Mouse (Mus musculus): ENCODE measurements at regions not wholly inside any gene's neighbourhood (a gene's known extent, or its start where the extent isn't known, plus 50 kb on each side); places are given as distances from the start of the nearest gene placed in this dataset.
A peak's percentile ranks its signal among the peaks of the same experiment; 100 is the strongest.

- 86% methylated on average over 12 of the region's 12 CpGs for WGBS
- H3K27me3 ChIP-seq (ENCODE audit: insufficient read depth, low read length): no peaks in the 10 kb centered on the region
- no peak overlapping the region for H3K27ac ChIP-seq (ENCODE audit: low read length)
- no peaks in the 10 kb centered on the region for H3K9me3 ChIP-seq (ENCODE audit: low read length)
- H3K36me3 ChIP-seq (ENCODE audit: insufficient read depth, low read length): no peaks in the 10 kb centered on the region
- 0 out of 2 replicates have a peak, but pooled peaks cover 4% of the 10 kb centered on the region for H3K4me1 ChIP-seq (ENCODE audit: insufficient read depth, low read length)
- no peak overlapping the region for H3K9ac ChIP-seq (replicated peaks; ENCODE audit: low read length)
- no peak overlapping the region for H3K4me2 ChIP-seq (replicated peaks; ENCODE audit: low read depth, low read length)
- no peak for ATAC-seq (ENCODE audit: low FRiP score, low TSS enrichment)
- H3K4me3 ChIP-seq (ENCODE audit: low read length): no peak overlapping the region
Measured at GRCm38 (mm10) chr3:51120522-51120921, 103.7 kb upstream of the Noct start.

- H3K27me3 ChIP-seq (ENCODE audit: insufficient read depth, low read length): no peaks in the 10 kb centered on the region
- no peak overlapping the region for H3K9ac ChIP-seq (replicated peaks; ENCODE audit: low read length)
- no peaks in the 10 kb centered on the region for H3K36me3 ChIP-seq (ENCODE audit: insufficient read depth, low read length)
- H3K4me2 ChIP-seq (replicated peaks; ENCODE audit: low read depth, low read length): no peak overlapping the region
- WGBS: 16% methylated on average over 9 of the region's 9 CpGs
- peak; percentile 59; the same call in 1 of the 2 replicates for ATAC-seq (ENCODE audit: low FRiP score, low TSS enrichment)
- 0 out of 2 replicates have a peak, but pooled peaks cover 4% of the 10 kb centered on the region for H3K4me1 ChIP-seq (ENCODE audit: insufficient read depth, low read length)
- H3K9me3 ChIP-seq (ENCODE audit: low read length): no peaks in the 10 kb centered on the region
- no peak overlapping the region for H3K27ac ChIP-seq (ENCODE audit: low read length)
- H3K4me3 ChIP-seq (ENCODE audit: low read length): no peak overlapping the region
Measured at GRCm38 (mm10) chr3:51121703-51122540, 102.3 kb upstream of the Noct start.

- Histone ChIP-seq H3K9ac (replicated peaks; ENCODE audit: low read length) (no peak overlapping the region), H3K4me3 (ENCODE audit: low read length) (no peak overlapping the region), H3K4me2 (replicated peaks; ENCODE audit: low read depth, low read length) (no peak overlapping the region), H3K36me3 (ENCODE audit: insufficient read depth, low read length) (no peaks in the 10 kb centered on the region), H3K27ac (ENCODE audit: low read length) (no peak overlapping the region), H3K4me1 (ENCODE audit: insufficient read depth, low read length) (0 out of 2 replicates have a peak, but pooled peaks cover 4% of the 10 kb centered on the region), H3K27me3 (ENCODE audit: insufficient read depth, low read length) (no peaks in the 10 kb centered on the region), H3K9me3 (ENCODE audit: low read length) (no peaks in the 10 kb centered on the region)
- ATAC-seq (ENCODE audit: low FRiP score, low TSS enrichment): no peak
- WGBS: 96% methylated on average over 1 of the region's 1 CpGs
Measured at GRCm38 (mm10) chr3:51122541-51122935, 101.7 kb upstream of the Noct start.

- Histone ChIP-seq H3K9me3 (ENCODE audit: low read length) (no peaks in the 10 kb centered on the region), H3K27me3 (ENCODE audit: insufficient read depth, low read length) (no peaks in the 10 kb centered on the region), H3K4me1 (ENCODE audit: insufficient read depth, low read length) (no peaks in the 10 kb centered on the region), H3K36me3 (ENCODE audit: insufficient read depth, low read length) (no peaks in the 10 kb centered on the region), H3K27ac (ENCODE audit: low read length) (no peak overlapping the region), H3K9ac (replicated peaks; ENCODE audit: low read length) (no peak overlapping the region), H3K4me3 (ENCODE audit: low read length) (no peak overlapping the region), H3K4me2 (replicated peaks; ENCODE audit: low read depth, low read length) (no peak overlapping the region)
- WGBS: 73% methylated on average over 1 of the region's 1 CpGs
- ATAC-seq (ENCODE audit: low FRiP score, low TSS enrichment): no peak
Measured at GRCm38 (mm10) chr3:51127875-51128274, 96.4 kb upstream of the Noct start.

- H3K36me3 ChIP-seq (ENCODE audit: insufficient read depth, low read length): no peaks in the 10 kb centered on the region
- H3K27ac ChIP-seq (ENCODE audit: low read length): no peak overlapping the region
- 85% methylated on average over 10 of the region's 10 CpGs for WGBS
- H3K4me3 ChIP-seq (ENCODE audit: low read length): no peak overlapping the region
- no peak overlapping the region for H3K4me2 ChIP-seq (replicated peaks; ENCODE audit: low read depth, low read length)
- no peak for ATAC-seq (ENCODE audit: low FRiP score, low TSS enrichment)
- no peaks in the 10 kb centered on the region for H3K9me3 ChIP-seq (ENCODE audit: low read length)
- H3K27me3 ChIP-seq (ENCODE audit: insufficient read depth, low read length): no peaks in the 10 kb centered on the region
- H3K9ac ChIP-seq (replicated peaks; ENCODE audit: low read length): no peak overlapping the region
- H3K4me1 ChIP-seq (ENCODE audit: insufficient read depth, low read length): no peaks in the 10 kb centered on the region
Measured at GRCm38 (mm10) chr3:51128491-51129155, 95.6 kb upstream of the Noct start.

- Histone ChIP-seq H3K4me1 (ENCODE audit: insufficient read depth, low read length) (no peaks in the 10 kb centered on the region), H3K9me3 (ENCODE audit: low read length) (no peaks in the 10 kb centered on the region), H3K27ac (ENCODE audit: low read length) (no peak overlapping the region), H3K4me2 (replicated peaks; ENCODE audit: low read depth, low read length) (no peak overlapping the region), H3K27me3 (ENCODE audit: insufficient read depth, low read length) (no peaks in the 10 kb centered on the region), H3K36me3 (ENCODE audit: insufficient read depth, low read length) (no peaks in the 10 kb centered on the region), H3K4me3 (ENCODE audit: low read length) (no peak overlapping the region), H3K9ac (replicated peaks; ENCODE audit: low read length) (no peak overlapping the region)
- no peak for ATAC-seq (ENCODE audit: low FRiP score, low TSS enrichment)
- 85% methylated on average over 5 of the region's 5 CpGs for WGBS
Measured at GRCm38 (mm10) chr3:51130709-51131108, 93.5 kb upstream of the Noct start.

GRCm38 (mm10) chr3:51131341-51131740, 92.9 kb upstream of the Noct start:
- 74% methylated on average over 3 of the region's 3 CpGs for WGBS
- no peak overlapping the region for H3K4me3 ChIP-seq (ENCODE audit: low read length)
- H3K4me2 ChIP-seq (replicated peaks; ENCODE audit: low read depth, low read length): no peak overlapping the region
- H3K4me1 ChIP-seq (ENCODE audit: insufficient read depth, low read length): no peaks in the 10 kb centered on the region
- H3K9ac ChIP-seq (replicated peaks; ENCODE audit: low read length): no peak overlapping the region
- H3K36me3 ChIP-seq (ENCODE audit: insufficient read depth, low read length): no peaks in the 10 kb centered on the region
- no peaks in the 10 kb centered on the region for H3K9me3 ChIP-seq (ENCODE audit: low read length)
- ATAC-seq (ENCODE audit: low FRiP score, low TSS enrichment): no peak
- H3K27me3 ChIP-seq (ENCODE audit: insufficient read depth, low read length): no peaks in the 10 kb centered on the region
- H3K27ac ChIP-seq (ENCODE audit: low read length): no peak overlapping the region

- 84% methylated on average over 5 of the region's 5 CpGs for WGBS
- no peak for ATAC-seq (ENCODE audit: low FRiP score, low TSS enrichment)
Measured at GRCm38 (mm10) chr3:51132736-51133135, 91.5 kb upstream of the Noct start.

GRCm38 (mm10) chr3:51135581-51135980, 88.7 kb upstream of the Noct start:
- H3K36me3 ChIP-seq (ENCODE audit: insufficient read depth, low read length): no peaks in the 10 kb centered on the region
- H3K27ac ChIP-seq (ENCODE audit: low read length): no peak overlapping the region
- H3K9me3 ChIP-seq (ENCODE audit: low read length): no peaks in the 10 kb centered on the region
- H3K4me3 ChIP-seq (ENCODE audit: low read length): no peak overlapping the region
- H3K4me1 ChIP-seq (ENCODE audit: insufficient read depth, low read length): no peaks in the 10 kb centered on the region
- H3K27me3 ChIP-seq (ENCODE audit: insufficient read depth, low read length): no peaks in the 10 kb centered on the region
- 80% methylated on average over 5 of the region's 5 CpGs for WGBS
- no peak overlapping the region for H3K9ac ChIP-seq (replicated peaks; ENCODE audit: low read length)
- no peak overlapping the region for H3K4me2 ChIP-seq (replicated peaks; ENCODE audit: low read depth, low read length)
- no peak for ATAC-seq (ENCODE audit: low FRiP score, low TSS enrichment)

More at GRCm38 (mm10) chr3:51132736-51133135, 91.5 kb upstream of the Noct start:
- Histone ChIP-seq H3K9me3 (ENCODE audit: low read length) (no peaks in the 10 kb centered on the region), H3K4me2 (replicated peaks; ENCODE audit: low read depth, low read length) (no peak overlapping the region), H3K4me3 (ENCODE audit: low read length) (no peak overlapping the region), H3K36me3 (ENCODE audit: insufficient read depth, low read length) (no peaks in the 10 kb centered on the region), H3K4me1 (ENCODE audit: insufficient read depth, low read length) (no peaks in the 10 kb centered on the region), H3K27me3 (ENCODE audit: insufficient read depth, low read length) (no peaks in the 10 kb centered on the region), H3K9ac (replicated peaks; ENCODE audit: low read length) (no peak overlapping the region), H3K27ac (ENCODE audit: low read length) (no peak overlapping the region)

- Histone ChIP-seq H3K27ac (ENCODE audit: low read length) (no peak overlapping the region), H3K9ac (replicated peaks; ENCODE audit: low read length) (no peak overlapping the region), H3K9me3 (ENCODE audit: low read length) (no peaks in the 10 kb centered on the region), H3K4me1 (ENCODE audit: insufficient read depth, low read length) (no peaks in the 10 kb centered on the region), H3K27me3 (ENCODE audit: insufficient read depth, low read length) (no peaks in the 10 kb centered on the region), H3K4me2 (replicated peaks; ENCODE audit: low read depth, low read length) (no peak overlapping the region), H3K4me3 (ENCODE audit: low read length) (no peak overlapping the region), H3K36me3 (ENCODE audit: insufficient read depth, low read length) (no peaks in the 10 kb centered on the region)
- ATAC-seq (ENCODE audit: low FRiP score, low TSS enrichment): no peak
- whole genome bisulfite sequencing: 63% methylated on average over 8 of the region's 8 CpGs
Measured at GRCm38 (mm10) chr3:51137730-51138312, 86.4 kb upstream of the Noct start.

Measured in kidney, embryonic 16.5 days (tissue).